Mouse (Mus musculus) ovary, postnatal 10 days (tissue): ENCODE data around the gene Sdccag8.

ENCODE experiments used
- DNase-seq: peaks from one replicate; pipeline ENCODE4 v3.0.0; 2022; ENCODE audit warnings: low spot score

Gene Sdccag8

DNA sequence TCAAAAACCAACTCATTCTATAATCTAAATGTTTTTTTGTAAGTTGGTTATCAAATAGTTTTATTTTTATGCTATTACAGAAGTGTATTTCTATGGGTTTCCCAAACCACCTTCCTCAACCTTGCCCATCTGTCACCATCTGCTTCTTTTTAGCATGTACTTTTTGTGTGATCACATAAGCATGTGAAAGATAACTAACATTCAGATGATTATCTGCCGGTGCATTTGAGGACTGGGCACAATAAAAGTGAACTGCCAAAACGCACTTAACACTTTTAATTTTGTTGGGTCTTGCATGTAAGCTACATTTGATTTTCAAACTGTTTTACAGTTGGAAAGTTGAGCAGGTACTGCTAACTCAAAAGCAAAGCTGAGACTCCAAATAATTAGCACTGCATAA, 240.4 kb downstream of the Sdccag8 start:
- no peak for DNase-seq

GRCm38 (mm10) chr1:177061761-177062160, 247.3 kb downstream of the Sdccag8 start:
- no peak for DNase-seq

DNA sequence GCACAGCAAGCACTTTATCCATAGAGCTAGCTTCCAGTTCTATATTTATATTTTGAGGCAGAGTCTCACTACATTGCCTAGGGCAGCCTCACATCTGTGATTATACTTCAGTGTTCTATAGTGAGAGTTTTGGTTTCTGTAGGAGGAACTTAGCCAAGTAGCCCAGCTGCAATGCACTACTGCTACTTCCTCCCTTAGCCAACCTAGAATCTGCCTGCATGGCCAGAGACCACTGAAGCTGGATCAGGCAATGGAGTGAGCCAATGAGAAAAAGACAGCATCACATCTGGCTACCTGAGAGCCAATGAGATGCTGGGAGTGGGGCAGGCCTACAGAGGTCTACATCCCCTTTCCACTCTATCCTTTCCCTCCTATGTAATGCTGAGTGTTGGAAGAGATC, 251.3 kb downstream of the Sdccag8 start:
- no peak for DNase-seq

GRCm38 (mm10) chr1:177067123-177067646, 252.7 kb downstream of the Sdccag8 start:
- DNase-seq, result no peak

DNA sequence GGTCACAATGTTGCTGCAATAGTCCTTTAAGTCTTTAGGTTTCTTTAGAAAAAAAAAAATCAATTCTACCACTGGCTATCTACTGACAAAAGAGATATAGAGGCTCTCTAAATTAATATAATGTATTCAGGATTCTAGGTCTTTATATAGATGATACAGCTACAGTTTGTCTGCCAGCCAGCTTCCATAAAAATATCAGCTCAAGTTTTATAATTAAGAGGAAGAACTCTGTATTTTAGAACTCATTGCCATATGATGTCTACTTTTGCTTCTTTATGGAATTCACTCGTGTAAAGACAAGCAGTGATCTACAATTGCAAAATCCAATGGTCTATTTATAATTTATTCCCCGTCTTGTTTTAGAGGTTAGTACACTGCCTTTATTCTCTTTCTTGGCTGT, 254.7 kb downstream of the Sdccag8 start:
- DNase-seq, result no peak
